Mouse (Mus musculus): ENCODE measurements around the gene Gm20388.

Gm20388 gene

DNA sequence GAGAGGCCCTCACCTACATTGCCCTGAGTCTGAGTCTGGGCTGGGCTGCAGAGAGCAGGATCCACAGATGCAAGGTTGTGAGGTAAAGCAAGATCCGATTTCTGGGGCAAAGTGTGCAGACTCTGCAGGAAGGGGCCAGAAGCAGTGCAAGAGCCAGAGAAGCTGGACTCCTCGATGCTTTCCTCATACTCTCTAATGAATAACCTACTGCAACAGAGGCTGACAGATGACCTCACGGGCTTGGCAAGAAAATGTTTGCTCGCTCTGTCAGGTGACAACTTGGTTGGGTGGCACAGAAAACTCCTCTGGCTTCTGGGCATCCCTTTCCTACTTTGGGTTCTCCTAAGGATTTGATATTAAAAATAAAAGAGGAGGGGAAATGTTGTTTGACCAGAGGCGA, 3794.7 kb downstream of the Gm20388 start:
- DNase-seq: no peak

DNA sequence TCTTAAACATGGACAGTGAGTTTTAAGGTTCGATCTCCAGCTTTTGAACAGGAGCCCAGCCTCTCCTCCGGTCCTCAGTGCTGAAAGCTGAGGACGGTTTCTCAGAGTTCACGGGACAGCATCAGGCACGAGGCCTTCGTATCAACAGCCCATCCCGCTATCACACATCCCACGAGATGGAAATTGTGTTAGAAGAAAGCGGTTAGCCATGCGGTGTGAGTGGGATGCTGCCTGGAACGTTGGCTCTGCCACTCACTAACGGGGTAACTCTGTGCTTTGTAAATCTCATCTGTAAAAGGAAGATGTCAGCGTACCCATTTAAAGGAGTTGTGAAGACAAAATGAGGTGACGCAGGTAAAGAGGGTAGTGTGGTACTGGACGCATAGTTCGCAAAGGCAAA, 3796.5 kb downstream of the Gm20388 start:
- no peak for DNase-seq

DNA sequence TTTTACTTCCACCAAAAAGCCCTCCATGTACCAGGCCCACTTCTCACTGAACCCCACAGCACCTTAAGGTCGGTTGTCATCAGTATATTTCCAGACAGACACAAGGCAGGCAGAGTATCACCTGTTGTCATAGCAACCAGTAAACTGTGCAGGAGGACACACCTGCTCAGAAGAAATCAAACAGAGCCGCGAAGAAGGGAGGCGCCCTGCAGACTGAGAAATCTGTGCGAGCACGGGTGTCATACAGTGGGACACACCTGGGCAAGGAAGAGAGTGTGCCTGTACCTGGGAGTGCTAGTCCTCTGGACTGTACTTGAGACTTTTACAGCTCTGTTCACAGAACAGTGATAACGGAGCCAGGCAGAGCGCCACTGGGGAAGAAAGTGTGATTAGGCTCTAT, 3798.1 kb downstream of the Gm20388 start:
- no peak for DNase-seq

DNA sequence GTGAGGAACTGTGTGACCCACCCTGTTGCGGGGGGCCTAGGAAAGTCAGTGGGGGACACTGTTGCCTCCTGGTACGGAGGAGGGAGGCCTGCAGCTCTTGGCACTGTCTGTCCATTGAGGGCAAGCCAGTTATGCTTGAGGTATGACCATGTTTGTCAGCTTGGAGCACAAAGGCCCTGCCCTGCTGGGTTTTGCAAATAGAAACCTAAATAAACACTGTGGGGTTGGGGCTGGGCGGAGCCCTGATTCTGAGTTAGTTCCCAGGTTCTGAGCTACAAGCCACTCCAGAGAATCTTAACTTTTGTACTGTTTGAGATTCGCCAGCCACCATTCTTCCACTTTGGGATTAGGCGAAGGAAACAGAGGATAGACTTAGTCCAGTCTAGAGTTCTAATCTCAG, 3799.7 kb downstream of the Gm20388 start:
- DNase-seq: no peak

DNA sequence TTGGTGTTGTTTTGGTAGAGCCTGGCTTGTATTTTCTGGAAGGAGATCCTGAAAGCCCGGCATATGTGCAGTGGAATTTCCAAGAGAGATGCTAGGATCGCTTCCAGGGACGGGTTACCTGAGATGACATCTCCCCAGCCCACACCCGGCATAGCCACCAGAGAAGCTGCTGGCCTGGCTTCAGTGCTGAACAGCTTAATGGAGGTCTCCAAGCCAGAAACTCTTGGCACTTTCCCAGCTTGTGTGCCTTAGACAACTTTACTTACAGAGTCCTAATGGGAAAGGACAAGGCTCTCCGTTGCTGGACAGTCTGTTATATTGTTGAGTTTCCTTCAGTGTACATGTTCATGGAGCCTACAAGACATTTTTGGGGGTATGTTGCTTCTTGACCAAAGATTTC, 3803.8 kb downstream of the Gm20388 start:
- peak; percentile 33 to 44 for DNase-seq

DNA sequence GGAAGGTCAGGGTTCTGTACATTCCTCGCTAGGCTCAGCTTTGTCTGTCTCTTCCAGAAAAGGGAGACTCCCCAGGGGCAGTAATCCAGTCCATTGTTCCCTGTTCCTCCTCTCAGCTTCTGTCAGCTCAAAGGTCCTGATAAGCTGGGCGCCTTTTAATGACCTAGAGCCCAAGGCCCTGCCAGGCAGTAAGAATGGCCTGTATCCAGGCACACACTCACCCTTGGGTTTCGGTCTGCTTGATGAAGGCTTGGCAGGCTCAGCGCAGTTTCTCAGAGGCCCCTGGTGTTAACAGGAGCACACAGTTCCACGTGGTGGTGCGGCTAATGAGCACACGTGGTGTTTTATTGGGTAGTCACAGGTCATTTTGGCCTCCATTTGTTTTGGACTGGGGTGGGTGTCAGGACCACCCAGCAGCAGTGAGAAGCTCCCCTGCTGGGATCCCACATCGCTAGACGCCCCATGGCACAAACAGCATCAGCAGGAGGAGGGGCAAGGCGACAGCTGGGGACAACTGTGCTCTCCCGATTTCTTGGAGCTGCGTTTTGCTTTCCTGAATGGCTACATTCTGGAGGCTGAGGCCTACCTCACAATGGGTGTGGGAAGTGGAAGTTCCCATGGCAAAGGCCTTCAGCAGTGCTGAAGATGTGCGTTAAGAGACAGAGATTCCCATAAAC, 3805.4 kb downstream of the Gm20388 start:
- no peak for DNase-seq

DNA sequence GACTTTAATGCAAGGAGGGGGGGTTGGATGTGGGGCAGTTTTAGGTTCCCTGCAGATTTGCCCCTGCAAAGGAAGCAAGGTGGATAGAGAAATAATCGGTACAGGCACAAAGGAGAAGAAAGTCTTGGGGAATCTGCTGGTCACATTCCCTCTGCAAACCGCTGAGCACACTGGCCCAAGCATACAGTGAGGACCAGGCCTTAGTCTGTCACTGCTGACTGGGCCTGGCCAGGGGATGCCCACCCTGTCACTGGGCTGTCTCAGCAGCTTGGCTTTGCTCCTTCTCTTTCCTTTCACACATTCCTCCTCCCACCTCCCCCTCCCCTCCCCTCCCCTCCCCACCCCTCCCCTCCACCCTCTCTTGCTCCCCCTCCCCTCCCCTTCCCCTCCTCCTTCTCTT, 3806.5 kb downstream of the Gm20388 start:
- DNase-seq: no peak

DNA sequence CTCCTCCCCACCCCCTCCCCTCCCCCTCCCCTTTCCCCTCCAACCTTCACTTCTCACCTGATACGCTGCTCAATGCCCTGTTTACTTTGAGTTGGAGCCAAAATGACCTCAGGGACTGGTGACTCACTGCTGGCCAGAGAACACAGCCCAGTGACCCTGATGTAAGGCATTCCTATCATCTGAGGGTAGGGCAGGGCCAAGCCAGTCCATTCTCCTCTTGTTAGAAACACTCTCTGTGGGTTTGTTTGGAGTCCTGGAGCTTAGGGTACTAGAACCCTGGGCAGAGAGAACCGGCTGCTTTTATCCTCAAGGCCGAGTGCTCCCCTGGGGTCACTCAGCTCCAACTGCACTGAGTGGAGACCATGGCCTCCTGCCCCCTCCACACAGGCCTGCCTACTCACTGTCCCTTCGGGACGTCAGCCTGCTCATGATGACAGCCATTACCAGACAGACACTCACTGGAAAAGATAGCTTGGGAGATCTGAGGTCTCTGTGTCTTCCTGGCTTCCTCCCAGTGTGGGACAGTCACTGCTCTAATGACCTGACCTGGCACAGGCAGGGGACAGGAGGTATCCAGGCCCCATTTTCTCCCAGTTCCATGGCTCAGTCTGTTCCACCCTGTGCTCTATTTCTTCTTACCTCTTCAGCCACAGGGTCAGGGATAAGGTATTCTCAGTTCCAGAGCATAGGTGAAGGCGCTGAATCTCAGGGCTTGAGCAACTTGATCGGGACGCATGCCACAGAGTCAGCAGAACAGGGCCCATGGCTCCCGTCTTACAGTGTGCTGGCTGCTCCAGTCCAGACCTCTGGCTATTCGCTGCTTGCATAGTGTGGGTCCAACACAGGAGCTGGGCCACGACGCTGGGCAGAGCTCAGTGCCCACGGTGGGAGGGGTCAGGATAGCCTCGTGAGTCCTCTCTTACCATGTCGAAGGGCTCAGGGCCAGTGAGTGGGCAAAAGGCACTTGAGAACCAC, 3807.2 kb downstream of the Gm20388 start:
- DNase-seq: no peak

DNA sequence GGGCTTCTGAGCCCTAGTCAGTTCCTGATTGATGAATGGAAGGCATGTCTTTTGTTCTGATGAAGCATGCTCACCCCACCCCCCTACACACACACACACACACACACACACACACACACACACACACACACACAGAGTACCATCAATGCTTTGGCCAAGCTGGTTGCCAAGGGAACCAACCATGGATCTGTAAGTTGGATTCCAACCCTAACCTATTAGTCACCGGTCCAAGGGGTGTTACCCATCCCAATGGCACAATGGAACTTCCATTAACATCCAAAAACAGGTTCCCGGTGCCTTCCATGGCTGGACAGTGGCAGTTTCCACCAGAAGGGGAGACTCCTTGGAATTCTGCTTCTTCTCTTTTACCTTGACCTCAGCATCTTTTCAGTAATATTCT, 3808.1 kb downstream of the Gm20388 start:
- no peak for DNase-seq

DNA sequence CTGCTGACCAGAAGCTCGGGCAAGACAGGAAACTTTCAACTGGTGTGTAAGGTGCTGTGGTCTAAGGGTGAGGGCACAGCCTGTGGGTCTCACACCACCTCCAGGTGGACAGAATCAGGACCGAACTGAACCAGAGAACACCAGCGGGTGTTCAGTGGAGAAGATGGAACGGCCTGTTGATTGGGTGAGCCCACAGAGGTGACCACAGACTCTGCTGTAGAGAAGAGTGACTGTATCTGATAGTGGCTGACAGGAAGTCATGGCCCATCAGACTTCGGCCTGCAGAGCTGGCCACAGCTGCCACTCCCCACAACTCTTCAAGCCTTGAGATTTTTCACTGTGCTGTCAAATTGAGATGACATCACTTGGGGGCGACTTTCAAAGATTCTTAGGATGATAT, 3808.6 kb downstream of the Gm20388 start:
- no peak for DNase-seq

DNA sequence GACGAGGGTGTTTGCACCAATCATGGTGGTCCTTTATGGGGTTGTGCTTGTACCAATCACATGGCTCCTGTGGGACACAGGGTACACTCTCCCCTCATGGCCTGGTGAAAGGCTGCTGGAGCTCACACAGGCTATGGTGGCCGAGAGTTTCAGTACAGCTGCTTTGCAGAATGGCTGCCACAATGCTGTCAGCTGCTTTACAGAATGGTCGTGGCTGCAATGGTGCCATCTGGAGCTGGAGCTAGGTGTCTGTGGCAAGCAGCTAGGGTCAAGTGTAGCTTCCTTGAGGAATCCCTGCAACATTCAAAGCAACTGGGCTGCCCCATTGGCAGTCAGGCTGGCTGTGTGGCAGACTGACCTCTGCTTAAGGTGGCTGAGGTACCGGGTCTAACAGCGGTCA, 3809.2 kb downstream of the Gm20388 start:
- no peak for DNase-seq

DNA sequence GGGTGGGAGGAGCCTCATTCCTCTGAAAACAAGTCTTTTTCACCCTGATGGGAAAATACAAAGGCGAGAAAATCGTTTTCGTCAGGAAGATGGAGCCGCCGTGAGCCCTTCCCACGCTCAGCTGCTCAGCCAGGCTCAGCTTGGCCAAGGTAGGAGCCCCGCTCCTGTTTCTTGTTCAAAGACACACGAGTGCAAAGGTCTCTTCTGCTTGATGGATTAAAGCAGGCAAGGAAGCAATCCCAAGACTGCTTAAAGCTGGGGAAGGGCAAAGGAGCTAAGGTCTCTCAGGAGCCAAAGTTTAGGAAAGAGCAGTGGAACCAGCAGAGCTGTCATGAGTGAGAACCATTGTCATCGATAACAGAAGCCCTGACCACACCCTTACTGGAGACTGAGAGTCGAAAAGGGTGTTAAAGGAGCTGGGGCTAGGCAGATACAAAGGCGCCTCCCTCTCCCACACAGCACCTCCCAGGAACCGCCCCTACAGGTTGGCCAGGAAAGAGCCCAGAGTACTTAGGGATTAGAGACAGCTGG, 3809.9 kb downstream of the Gm20388 start:
- DNase-seq: no peak

DNA sequence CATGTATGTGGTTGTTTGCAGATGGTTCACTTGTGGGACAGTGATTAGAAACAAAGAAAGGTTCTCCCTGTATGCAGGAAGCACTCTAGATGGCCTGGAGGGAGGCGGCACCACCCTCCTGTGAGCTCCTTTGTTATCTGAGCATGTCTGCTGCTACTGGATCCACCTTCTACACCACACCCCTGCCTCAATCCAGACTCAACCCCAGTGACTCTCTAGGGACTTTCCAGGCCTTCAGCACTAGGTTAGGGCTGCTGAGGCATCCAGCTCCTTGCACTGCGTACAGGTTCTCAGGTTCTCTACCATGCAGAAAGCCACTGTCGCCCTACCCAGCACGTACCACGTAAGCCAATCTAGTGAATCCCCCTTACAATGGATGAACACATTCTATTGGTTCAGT, 3811.6 kb downstream of the Gm20388 start:
- no peak for DNase-seq

DNA sequence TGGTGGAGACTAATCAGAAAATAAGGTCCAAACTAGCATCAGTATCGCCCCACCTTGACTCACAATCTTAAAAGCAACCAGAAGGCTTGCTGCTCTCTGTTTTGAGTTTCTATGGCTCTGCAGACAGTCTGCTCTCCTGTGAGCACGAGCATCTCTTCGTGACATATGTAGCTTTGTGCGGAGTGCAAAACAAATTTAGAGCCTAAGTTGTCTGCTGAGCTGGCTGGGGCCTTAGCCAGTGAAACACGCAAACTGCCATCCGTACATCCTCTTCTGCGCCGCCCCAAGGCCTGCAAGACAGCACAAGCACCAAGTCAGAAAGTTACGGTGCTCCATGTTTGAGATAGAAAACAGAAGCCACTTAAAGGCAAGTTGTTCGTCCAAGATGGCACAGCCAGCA, 3814.1 kb downstream of the Gm20388 start:
- no peak for DNase-seq

DNA sequence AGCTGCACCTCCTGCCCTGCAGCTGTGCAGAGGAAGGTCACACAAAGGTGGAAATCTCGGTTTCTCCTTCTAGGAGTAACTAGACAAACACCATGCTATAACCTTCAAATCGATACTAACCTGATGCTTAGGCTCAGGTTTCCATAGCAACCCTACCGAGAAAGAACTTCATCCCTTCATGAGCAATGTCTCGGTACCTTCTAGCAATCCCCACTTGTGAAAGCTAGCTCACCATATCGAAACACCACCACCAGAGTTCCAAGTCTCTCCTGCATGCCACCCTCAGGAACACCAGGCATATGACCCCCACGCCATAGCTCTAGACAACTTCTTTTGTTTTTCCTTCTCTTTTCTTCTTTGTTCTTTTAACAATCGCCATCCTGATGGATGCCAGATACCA, 3814.6 kb downstream of the Gm20388 start:
- DNase-seq: no peak

DNA sequence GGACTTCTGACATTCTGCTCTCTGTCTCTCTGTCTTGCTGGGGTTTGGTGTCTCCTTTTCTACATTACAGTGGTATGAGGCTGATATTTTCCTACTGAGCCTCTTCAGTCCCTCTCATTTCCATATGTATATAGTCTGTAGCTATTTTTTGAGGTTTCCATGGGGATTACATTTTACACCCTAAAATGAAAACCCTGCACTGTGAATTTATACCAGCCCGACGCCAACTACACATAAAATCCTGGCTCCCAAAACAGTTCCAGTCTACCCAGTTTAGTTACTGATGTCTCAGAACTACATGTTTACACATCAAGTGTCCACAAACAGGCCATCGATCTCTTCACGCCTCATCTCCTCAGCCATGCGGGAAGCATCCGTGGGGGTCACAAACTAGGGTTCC, 3816.1 kb downstream of the Gm20388 start:
- no peak for DNase-seq

DNA sequence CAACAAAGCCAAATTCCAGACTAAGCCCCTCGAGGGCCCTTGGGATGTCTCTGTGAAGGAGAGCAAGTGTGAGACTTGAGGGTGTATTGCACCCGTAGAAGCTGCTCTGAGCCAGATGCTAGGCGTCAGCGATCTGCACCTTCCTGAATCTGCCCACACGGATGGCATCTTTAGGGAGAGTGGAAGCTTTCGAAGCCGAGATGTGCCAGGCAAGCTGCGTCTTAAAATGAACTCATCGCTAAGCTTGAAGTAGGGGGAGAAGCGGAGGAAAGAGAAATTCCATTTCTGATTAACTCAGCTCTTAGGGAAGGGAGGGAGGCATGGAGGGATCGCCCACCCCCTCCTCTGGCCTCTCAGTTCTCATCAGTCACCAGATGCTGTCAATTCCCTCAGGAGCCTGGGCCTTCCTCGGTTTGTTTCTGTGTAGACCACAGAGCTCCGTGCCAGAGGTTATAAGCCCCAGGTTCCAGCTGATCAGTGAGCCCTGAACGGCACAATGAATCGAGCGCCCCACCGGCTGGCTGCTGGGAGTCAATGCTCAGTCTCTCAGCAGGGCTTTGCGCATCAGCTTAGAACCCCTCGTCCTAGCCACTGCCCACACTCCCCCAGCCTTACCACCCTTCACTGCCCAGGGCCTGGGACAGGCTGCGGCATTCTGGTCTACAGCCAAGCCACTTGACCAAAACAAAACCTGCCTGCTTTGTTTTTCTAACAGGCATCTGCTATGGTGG, 3818.6 kb downstream of the Gm20388 start:
- peak; percentile 46 to 48 for DNase-seq

DNA sequence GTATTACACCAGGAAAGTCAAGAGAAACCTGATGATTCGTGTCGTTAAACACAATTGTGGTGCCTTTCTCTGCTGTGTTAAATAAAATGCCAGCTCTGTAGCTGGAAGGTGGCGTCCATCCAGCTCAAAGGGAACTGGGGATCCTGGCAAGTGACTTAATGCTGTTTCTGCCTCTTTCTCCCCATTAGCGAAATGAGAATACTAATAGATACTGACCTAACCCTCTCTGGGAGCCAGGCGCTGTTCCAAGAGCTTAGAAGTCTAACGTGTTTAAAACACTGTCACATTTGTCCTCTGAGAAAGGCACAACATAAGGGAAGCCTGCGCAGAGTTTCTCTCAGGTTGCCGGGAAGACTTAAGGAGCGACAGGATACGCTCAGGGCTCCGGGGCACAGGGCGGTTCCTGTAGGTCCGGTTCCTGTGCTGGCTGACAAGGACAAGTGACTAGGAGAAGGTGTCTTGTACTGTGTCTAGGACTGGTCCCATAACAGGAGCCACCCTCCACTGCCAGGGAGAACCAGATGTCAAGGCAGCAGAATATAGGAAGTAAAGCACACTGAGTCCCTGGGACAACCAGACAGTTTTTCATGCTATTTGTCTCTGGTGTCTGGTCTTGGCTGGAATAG, 3819.3 kb downstream of the Gm20388 start:
- DNase-seq: peak; percentile 49 to 55

DNA sequence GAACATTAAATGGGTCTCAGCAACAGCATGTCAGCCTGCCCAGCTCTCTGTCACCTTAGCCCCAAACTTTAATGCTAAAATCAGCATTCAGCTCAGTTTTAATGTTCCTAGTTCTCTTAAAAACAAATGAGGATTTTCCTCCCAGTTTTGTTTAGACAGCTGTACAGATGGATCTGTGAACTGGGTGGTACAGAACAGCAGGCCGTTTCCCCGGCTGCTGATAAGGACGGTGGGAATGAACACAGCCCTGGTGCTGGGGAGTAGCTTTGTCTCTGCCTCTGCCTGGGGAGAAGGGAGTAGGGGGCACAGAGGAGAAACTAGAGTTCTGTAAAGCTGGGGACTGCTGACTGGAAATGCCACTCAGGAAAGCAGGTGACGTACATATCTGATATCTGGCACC, 3821.7 kb downstream of the Gm20388 start:
- no peak for DNase-seq

DNA sequence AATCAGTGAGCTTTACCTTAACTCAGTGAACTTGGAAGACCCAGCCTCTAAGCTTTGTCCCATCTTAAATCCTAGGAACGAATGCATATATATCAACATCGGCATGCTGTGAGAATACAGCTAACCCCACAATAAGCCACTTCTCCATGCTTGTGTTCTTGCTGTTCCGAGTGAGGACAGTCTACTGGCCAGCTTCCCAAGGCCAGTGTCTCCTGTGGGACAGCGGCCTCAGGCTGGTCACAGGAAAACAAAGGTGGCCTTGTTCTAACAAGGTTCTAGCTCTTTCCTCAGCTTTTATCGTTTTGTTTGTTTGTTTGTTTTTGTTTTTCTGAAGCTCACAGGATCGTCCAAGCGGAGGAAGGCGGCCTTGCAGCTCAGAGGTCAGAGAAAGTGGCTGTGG, 3823.8 kb downstream of the Gm20388 start:
- no peak for DNase-seq

DNA sequence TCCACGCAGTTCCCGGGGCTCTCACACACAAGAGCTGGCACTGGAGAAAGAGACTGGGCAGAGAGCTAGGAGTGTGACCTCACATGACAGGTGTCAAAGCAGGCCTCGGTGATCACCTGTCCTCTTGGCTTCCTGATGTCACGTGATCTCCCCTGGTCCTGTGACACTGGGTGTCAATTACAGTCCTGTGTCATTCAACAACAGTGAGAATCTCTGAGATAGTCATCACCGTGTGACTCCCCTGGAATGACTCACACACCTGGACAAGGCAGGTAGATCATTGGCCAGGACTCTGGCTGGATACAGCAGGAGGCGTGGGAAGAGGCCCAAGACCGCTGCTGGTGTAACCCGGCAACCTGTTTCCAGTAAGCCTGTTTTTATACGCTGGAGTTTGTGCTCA, 3826.3 kb downstream of the Gm20388 start:
- no peak for DNase-seq

DNA sequence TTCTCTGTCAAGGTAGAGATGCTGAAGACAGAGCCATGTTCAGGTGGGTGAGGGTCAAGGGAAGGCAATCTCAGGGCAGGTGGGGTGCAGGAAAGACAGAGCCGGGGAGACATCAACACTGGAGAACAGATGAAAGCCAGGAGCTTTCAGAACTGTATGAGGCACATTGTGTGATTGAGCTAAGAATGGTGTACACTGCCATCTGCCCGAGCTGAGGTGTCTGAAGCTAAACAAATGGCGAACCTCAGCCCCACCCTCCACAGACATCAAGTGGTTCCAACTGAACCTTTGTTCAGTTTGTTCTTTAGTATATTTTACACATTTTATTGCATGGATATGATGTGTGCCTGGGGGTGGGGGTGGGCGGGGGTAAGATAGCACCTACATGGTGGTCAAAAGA, 3829.6 kb downstream of the Gm20388 start:
- no peak for DNase-seq

DNA sequence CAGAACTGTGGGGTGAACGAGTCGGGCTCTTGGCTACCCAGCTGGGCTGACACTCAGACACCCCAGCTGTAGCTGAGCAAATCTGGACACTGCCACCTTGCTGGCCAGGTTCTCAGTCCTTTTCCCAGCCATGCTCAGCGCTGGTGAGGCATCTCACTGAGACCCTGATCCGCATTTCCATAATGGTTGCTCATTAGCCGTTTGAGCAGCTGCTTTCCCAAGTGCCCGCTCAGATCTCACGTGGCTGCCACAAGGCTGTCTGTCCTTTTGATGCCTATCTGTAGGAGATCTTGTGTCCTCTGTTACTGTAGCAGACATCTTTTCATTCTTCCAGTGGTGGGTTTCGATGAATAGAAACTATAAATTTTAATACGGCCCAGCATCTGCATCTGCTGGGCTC, 3830.6 kb downstream of the Gm20388 start:
- no peak for DNase-seq
